Mouse (Mus musculus) right cerebral cortex, postnatal 36 days (tissue): ENCODE data around the gene Galk1.

Source experiments
- DNase-seq, 2 experiments: peaks; one replicate each; pipeline ENCODE4 v3.0.0; 2022; ENCODE audit warnings: low spot score in 2 of 2, mixed read lengths in 1 of 2

The Galk1 gene

GRCm38 (mm10) chr11:115983291-115983690 lies 29.2 kb downstream of the Galk1 start:
- DNase-seq: no peak

- DNase-seq: no peak
Observed at GRCm38 (mm10) chr11:115982472-115982871, 30.0 kb downstream of the Galk1 start.

GRCm38 (mm10) chr11:115975544-115975943 lies 37.0 kb downstream of the Galk1 start:
- no peak for DNase-seq

- no peak for DNase-seq
Observed at GRCm38 (mm10) chr11:115975083-115975420, 37.5 kb downstream of the Galk1 start.

GRCm38 (mm10) chr11:115974309-115975082 lies 38.0 kb downstream of the Galk1 start, which contains the start of gene Itgb4:
Itgb4 (plus strand) TSS chr11:115974709.
- no peak for DNase-seq

- DNase-seq: no peak
Observed at GRCm38 (mm10) chr11:115971016-115971415, 41.5 kb downstream of the Galk1 start.

GRCm38 (mm10) chr11:115970006-115970673 lies 42.4 kb downstream of the Galk1 start:
- no peak for DNase-seq

- DNase-seq: no peak
Observed at GRCm38 (mm10) chr11:115968731-115969405, 43.7 kb downstream of the Galk1 start.

GRCm38 (mm10) chr11:115964977-115965604 lies 47.4 kb downstream of the Galk1 start:
- no peak for DNase-seq

GRCm38 (mm10) chr11:115962651-115963412 lies 49.7 kb downstream of the Galk1 start:
- no peak for DNase-seq

- no peak for DNase-seq
Observed at GRCm38 (mm10) chr11:115959018-115959417, 53.5 kb downstream of the Galk1 start.
